Mouse (Mus musculus) forebrain, embryonic 11.5 days (tissue): ENCODE data around the gene Hoxa9. TPM values are rescaled to one million over a fixed set of nuclear protein-coding genes. Genes with fewer than 3 reads are reported as not detected.

ENCODE experiments used
- ATAC-seq: fragments of 200-750 bp; cut with Nextera tagmentation; replicated peaks from 2 replicates; pipeline ENCODE4 v1.8.0; 2017; ENCODE audit warnings: moderate TSS enrichment; ENCODE audit not compliant: low FRiP score
- DNase-seq: peaks from one replicate; pipeline ENCODE4 v3.0.0-alpha.2; 2017; ENCODE audit warnings: low spot score
- H3K27ac ChIP-seq: fragments of 300-500 bp; sonication (generic); 2 replicates; pipeline ENCODE4 v1.5.1; 2014; ENCODE audit warnings: low read depth, low read length
- H3K27me3 ChIP-seq: fragments of 300-500 bp; sonication (generic); 2 replicates; pipeline ENCODE4 v1.6.1; 2014; ENCODE audit warnings: mild to moderate bottlenecking, low read length, mixed read lengths; ENCODE audit not compliant: control insufficient read depth, insufficient read depth
- H3K36me3 ChIP-seq: fragments of 300-500 bp; sonication (generic); 2 replicates; pipeline ENCODE4 v1.6.1; 2014; ENCODE audit warnings: mild to moderate bottlenecking, low read length, moderate library complexity, mixed read lengths; ENCODE audit not compliant: control insufficient read depth, insufficient read depth
- H3K4me1 ChIP-seq: fragments of 300-500 bp; sonication (generic); replicated peaks from 2 replicates; pipeline ENCODE4 v1.6.1; 2014; ENCODE audit warnings: low read length, mixed read lengths; ENCODE audit not compliant: control insufficient read depth, insufficient read depth
- H3K4me2 ChIP-seq: fragments of 300-500 bp; sonication (generic); 2 replicates; pipeline ENCODE4 v1.6.1; 2014; ENCODE audit warnings: low read depth, mild to moderate bottlenecking, low read length, moderate library complexity, mixed read lengths; ENCODE audit not compliant: severe bottlenecking
- H3K4me3 ChIP-seq: fragments of 300-500 bp; sonication (generic); 2 replicates; pipeline ENCODE4 v1.5.1; 2014; ENCODE audit warnings: low read depth, low read length
- H3K9ac ChIP-seq: fragments of 300-500 bp; sonication (generic); 2 replicates; pipeline ENCODE4 v1.6.1; 2014; ENCODE audit warnings: low read length
- H3K9me3 ChIP-seq: fragments of 300-500 bp; sonication (generic); 2 replicates; pipeline ENCODE4 v1.6.1; 2016; ENCODE audit warnings: low read length, mixed read lengths; ENCODE audit not compliant: control insufficient read depth
- WGBS: fragments of 180-500 bp; shearing (Covaris S2); extraction: QIAGEN DNeasy Blood & Tissue Kit; methylation state at CpG from one replicate; pipeline ENCODE4 v1.1.7; 2014; 5-methylcytosine and 5-hydroxymethylcytosine counted together
- polyA plus RNA-seq: library from polyadenylated mRNA; unstranded; fragments of >200 nt; fragmentation: Nextera tagmentation; extraction: Ambion mirVana; gene quantifications from 2 replicates; pipeline ENCODE4 v1.2.1, GENCODE M21; 2014

The Hoxa9 gene
- polyA plus RNA-seq, 1 experiment from 2014 or later: not detected

DNA sequence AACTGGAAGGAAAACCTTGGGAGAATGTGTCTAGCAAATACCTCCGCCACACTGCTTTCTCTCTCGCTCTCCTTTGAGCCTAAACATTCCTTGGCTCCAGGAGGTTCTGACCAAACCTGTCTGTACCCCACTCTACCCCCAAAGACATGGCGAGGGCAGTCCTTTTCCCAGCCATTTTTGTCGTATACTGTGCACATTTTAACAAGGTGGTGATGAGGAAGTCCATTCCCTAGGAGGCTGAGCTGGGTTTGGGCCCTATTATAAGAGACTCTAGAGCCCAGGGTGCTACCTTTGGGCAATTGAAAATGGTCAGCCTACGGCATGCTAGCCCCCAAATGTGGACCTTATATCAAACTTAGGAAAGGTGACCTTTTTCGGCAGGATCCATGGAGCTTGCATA lies 5.0 kb upstream of the Hoxa9 start:
- no peak overlapping the region for H3K9ac ChIP-seq
- ATAC-seq: no peak
- no peak overlapping the region for H3K4me2 ChIP-seq
- H3K27ac ChIP-seq: no peak overlapping the region
- WGBS: 16% methylated on average over 6 of the region's 6 CpGs
- no peaks in the 10 kb centered on the region for H3K36me3 ChIP-seq
- H3K4me1 ChIP-seq: 0 out of 2 replicates have a peak, but pooled peaks cover 3% of the 10 kb centered on the region
- peaks cover 93% of the 10 kb centered on the region for H3K27me3 ChIP-seq
- no peak overlapping the region for H3K4me3 ChIP-seq
- DNase-seq: peak; percentile 44
- no peaks in the 10 kb centered on the region for H3K9me3 ChIP-seq

DNA sequence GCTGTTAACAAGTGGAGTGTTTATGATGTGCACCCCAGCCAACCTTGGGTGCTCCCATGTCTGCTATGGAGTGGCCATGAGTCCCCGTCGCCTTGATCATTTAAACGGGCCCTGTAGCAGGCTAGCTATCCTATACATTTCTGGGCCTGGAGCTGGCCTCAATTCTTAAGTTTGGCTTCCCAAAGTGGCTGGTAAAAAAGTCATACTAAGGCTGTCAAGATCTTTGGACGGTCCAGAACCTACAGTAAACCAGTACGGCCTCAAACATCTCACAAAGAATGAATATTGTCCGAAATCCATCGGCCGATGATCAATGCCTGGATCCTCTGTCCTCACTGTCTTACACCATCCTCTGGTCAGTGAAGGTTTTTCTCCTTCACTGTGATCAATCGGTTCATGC lies 4.4 kb upstream of the Hoxa9 start:
- no peaks in the 10 kb centered on the region for H3K9me3 ChIP-seq
- H3K4me2 ChIP-seq: no peak overlapping the region
- no peaks in the 10 kb centered on the region for H3K36me3 ChIP-seq
- peaks cover 93% of the 10 kb centered on the region for H3K27me3 ChIP-seq
- H3K9ac ChIP-seq: no peak overlapping the region
- H3K27ac ChIP-seq: no peak overlapping the region
- no peak overlapping the region for H3K4me3 ChIP-seq
- 34% methylated on average over 9 of the region's 9 CpGs for WGBS
- 0 out of 2 replicates have a peak, but pooled peaks cover 3% of the 10 kb centered on the region for H3K4me1 ChIP-seq
- ATAC-seq: no peak
- no peak for DNase-seq

DNA sequence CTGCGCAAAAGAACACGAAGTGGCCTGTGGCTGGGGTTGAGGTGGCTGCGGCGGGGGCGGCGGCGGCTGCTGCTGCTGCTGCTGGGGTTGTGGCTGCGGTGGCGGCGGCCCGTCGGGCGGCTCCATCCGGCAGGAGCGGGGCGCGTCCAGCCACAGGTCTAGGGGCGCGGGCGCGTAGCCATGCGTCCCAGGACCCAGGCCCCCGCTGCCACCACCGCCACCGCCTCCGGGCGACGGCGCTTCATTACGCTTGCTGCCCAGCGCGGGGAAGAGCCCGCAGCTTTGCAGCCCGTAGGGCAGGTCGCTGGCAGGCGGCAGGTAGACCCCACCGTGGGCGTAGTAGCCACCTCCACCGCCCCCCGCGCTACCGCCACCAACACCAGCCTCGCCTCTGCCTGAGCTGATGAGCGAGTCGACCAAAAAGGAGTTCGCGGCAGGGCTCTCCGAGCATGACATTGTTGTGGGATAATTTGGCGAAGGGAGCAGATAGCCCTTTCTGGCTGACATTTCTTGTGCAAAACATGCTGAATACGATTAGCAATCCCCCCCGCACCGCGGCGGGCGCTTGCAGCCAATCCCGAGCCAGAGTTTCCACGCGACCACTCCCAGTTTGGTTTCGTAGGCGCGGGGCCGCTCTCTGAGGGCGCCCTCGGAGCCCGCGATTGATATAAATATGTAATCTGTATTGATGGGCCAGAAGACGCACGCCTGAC lies 3.7 kb upstream of the Hoxa9 start:
- Histone ChIP-seq H3K4me2 (no peak overlapping the region), H3K9ac (no peak overlapping the region), H3K27ac (no peak overlapping the region), H3K4me1 (0 out of 2 replicates have a peak, but pooled peaks cover 3% of the 10 kb centered on the region), H3K36me3 (no peaks in the 10 kb centered on the region), H3K9me3 (no peaks in the 10 kb centered on the region), H3K4me3 (no peak overlapping the region), H3K27me3 (peaks cover 93% of the 10 kb centered on the region)
- ATAC-seq (no peak), DNase-seq (peak; percentile 57)
- WGBS: 1% methylated on average over 64 of the region's 68 CpGs

DNA sequence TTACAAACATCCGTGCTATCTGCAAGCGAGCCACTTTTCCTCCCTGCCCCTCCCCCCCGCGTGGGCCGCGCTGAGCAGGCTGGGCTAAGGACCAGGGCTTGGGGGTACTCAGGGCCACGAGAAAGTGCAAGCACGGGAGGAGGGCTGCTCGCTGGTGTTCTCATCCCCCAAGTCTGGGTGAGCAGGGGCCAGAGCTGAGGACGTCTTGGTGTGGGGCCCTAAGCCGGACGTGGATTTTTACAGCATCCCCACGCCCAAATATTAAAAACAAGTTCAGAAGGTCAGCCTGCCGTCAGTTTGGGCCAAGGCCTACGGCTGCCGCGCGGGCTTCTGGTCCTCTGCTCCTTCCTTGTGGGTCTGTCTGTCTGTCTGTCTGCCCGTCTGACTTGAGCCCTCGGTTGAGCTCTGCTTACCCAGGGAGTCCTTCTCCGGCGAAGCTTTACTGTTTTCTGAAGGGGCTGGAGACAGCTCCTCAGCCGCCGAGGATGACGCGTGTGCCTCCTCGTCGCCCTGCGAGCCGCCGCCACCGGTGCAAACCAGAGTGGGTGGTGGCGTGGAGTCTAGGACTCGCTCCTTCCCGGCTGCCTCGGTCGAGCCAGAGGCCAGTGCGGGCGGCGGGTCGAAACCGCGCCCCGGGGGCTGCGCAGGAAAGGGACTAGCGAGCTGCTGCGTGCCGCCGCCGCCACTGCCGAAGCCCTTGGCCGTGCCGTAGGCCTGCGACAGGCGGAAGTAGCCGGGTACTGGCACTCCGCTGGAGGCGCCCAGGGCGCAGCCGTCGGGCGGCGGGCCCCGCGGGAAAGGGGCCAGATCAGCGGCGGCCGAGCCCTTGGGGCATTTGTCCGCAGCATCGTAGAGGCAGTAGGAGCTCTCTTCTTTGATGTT lies 2.9 kb upstream of the Hoxa9 start:
- WGBS: under 1% methylated on average over 70 of the region's 70 CpGs
- H3K27me3 ChIP-seq: peaks cover 95% of the 10 kb centered on the region
- no peak overlapping the region for H3K4me3 ChIP-seq
- ATAC-seq (no peak), DNase-seq (peak; percentile 64)
- no peak overlapping the region for H3K27ac ChIP-seq
- H3K4me2 ChIP-seq: no peak overlapping the region
- no peak overlapping the region for H3K9ac ChIP-seq
- H3K4me1 ChIP-seq: 0 out of 2 replicates have a peak, but pooled peaks cover 3% of the 10 kb centered on the region
- H3K9me3 ChIP-seq: no peaks in the 10 kb centered on the region
- H3K36me3 ChIP-seq: no peaks in the 10 kb centered on the region

DNA sequence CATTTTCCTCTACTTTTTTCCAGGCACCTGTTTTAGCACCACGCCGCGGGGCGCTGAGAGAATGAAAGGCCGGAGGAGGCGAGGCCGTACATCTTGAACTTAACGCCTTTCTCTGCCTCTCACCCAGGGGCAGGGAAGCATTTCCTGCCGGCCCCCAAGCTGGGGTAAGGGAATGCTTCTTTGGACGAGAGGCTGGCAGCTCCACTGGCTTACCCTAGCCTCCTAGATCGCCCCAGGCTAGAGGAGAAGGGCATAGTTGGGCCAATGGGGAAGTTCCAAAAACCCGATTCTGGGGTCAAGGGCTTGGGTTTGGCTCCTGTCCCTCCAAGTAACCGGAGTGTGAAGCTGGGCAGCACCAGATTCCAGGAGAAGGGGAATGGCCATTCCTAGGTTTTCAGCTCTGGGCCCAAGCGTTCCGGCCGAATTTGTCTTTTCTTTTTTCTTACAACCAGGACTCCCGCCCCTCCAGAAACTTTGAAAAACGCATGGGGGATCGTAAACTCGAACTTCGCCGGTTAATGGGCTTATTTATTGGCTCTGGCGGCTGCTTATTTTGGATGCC lies 2.2 kb upstream of the Hoxa9 start:
- Histone ChIP-seq H3K4me3 (no peak overlapping the region), H3K27ac (no peak overlapping the region), H3K9ac (no peak overlapping the region), H3K4me1 (0 out of 2 replicates have a peak, but pooled peaks cover 3% of the 10 kb centered on the region), H3K36me3 (no peaks in the 10 kb centered on the region), H3K4me2 (no peak overlapping the region), H3K9me3 (no peaks in the 10 kb centered on the region), H3K27me3 (peaks cover 96% of the 10 kb centered on the region)
- WGBS: 3% methylated on average over 23 of the region's 23 CpGs
- DNase-seq (peak; percentile 53), ATAC-seq (no peak)

DNA sequence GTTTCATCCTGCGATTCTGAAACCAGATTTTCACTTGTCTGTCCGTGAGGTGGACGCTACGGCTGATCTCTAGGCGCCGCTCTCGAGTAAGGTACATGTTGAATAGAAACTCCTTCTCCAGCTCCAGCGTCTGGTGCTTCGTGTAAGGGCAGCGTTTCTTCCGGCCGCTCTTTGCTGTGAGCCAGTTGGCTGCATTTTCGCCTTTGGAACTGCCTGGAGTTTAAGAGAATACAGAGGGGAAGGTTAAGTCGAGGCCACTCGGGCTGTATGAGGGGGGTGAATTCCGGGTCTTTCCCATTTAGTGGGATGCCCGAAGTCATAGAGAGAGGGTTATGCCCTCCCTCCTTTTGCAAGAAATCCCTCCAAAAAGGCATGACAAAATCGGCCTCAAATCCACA lies 1.7 kb upstream of the Hoxa9 start:
- DNase-seq (peak; percentile 66), ATAC-seq (no peak)
- Histone ChIP-seq H3K4me1 (0 out of 2 replicates have a peak, but pooled peaks cover 3% of the 10 kb centered on the region), H3K9ac (no peak overlapping the region), H3K9me3 (no peaks in the 10 kb centered on the region), H3K27ac (no peak overlapping the region), H3K27me3 (peaks cover 96% of the 10 kb centered on the region), H3K4me3 (no peak overlapping the region), H3K4me2 (no peak overlapping the region), H3K36me3 (no peaks in the 10 kb centered on the region)
- WGBS: under 1% methylated on average over 18 of the region's 18 CpGs

DNA sequence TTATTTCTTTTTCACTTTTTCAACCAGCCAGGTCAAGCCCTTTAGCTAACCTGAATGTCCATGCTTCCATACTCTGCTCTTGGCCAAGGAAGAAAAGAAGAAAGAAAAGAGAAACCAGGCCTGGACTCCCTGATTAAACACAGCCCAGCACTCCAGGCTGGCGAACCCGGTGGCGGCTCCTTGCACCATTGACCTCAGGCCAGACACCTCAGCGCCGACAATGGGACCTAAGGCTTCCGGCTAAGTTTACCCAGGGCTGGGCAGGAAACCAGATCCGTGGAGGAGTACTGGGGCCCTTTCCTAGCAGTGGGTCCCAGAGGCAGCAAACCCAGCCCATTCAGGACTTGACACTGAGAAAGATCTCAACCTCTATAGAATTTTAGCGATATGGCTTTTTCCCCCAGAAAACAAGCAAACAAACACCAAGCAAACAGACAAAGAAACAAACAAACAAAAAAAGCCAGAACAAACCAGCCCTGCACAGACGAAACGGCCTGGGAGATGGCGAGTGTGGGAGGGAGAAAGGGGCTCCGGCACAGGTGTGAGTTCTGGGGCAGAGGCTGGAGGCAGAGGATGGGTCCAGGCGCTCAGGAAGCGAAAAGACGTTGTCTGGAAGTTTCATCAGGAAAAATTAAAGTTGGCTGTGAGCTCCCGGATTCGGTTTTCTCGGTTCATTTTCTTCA lies 1.1 kb upstream of the Hoxa9 start:
- no peak overlapping the region for H3K4me2 ChIP-seq
- DNase-seq (peak; percentile 65), ATAC-seq (no peak)
- H3K9me3 ChIP-seq: no peaks in the 10 kb centered on the region
- no peaks in the 10 kb centered on the region for H3K36me3 ChIP-seq
- 1% methylated on average over 18 of the region's 18 CpGs for WGBS
- H3K4me1 ChIP-seq: 0 out of 2 replicates have a peak, but pooled peaks cover 3% of the 10 kb centered on the region
- H3K9ac ChIP-seq: no peak overlapping the region
- H3K27ac ChIP-seq: no peak overlapping the region
- no peak overlapping the region for H3K4me3 ChIP-seq
- H3K27me3 ChIP-seq: peaks cover 96% of the 10 kb centered on the region
